Mouse (Mus musculus): ENCODE measurements around the gene Tspan11.

The Tspan11 gene

GRCm38 (mm10) chr6:127887511-127888421, at the start of gene Tspan11:
Gene Tspan11 (plus strand): TSS chr6:127887589.
- no peak for DNase-seq

GRCm38 (mm10) chr6:127837910-127838309, 49.5 kb upstream of the Tspan11 start:
- DNase-seq = no peak

- no peak for DNase-seq
These were observed 47.9 kb upstream of the Tspan11 start for GRCm38 (mm10) chr6:127839538-127839937.

- peak; percentile 42 for DNase-seq
These were observed 47.2 kb upstream of the Tspan11 start for GRCm38 (mm10) chr6:127840171-127840570.

- no peak for DNase-seq
These were observed 46.1 kb upstream of the Tspan11 start for GRCm38 (mm10) chr6:127841326-127841725.

GRCm38 (mm10) chr6:127846521-127846920, 40.9 kb upstream of the Tspan11 start:
- no peak for DNase-seq

- no peak for DNase-seq
These were observed 37.9 kb upstream of the Tspan11 start for GRCm38 (mm10) chr6:127849496-127849895.

GRCm38 (mm10) chr6:127851611-127852010, 35.8 kb upstream of the Tspan11 start:
- no peak for DNase-seq

GRCm38 (mm10) chr6:127853241-127853640, 34.1 kb upstream of the Tspan11 start:
- no peak for DNase-seq

GRCm38 (mm10) chr6:127853771-127854687, 33.4 kb upstream of the Tspan11 start:
- no peak for DNase-seq

- no peak for DNase-seq
These were observed 32.7 kb upstream of the Tspan11 start for GRCm38 (mm10) chr6:127854688-127855013.

GRCm38 (mm10) chr6:127855711-127856295, 31.6 kb upstream of the Tspan11 start:
- DNase-seq = peak; percentile 11

GRCm38 (mm10) chr6:127861951-127862350, 25.4 kb upstream of the Tspan11 start:
- no peak for DNase-seq

GRCm38 (mm10) chr6:127865391-127865790, 22.0 kb upstream of the Tspan11 start:
- no peak for DNase-seq

- DNase-seq = no peak
These were observed 18.8 kb upstream of the Tspan11 start for GRCm38 (mm10) chr6:127868546-127868945.

GRCm38 (mm10) chr6:127869121-127869520, 18.3 kb upstream of the Tspan11 start:
- DNase-seq = no peak

- DNase-seq = no peak
These were observed 16.8 kb upstream of the Tspan11 start for GRCm38 (mm10) chr6:127870345-127871324.

- no peak for DNase-seq
These were observed 16.0 kb upstream of the Tspan11 start for GRCm38 (mm10) chr6:127871436-127871835.

- no peak for DNase-seq
These were observed 14.8 kb upstream of the Tspan11 start for GRCm38 (mm10) chr6:127872581-127872980.

GRCm38 (mm10) chr6:127875883-127876282, 11.5 kb upstream of the Tspan11 start:
- DNase-seq = no peak

GRCm38 (mm10) chr6:127876436-127876835, 11.0 kb upstream of the Tspan11 start:
- no peak for DNase-seq

- no peak for DNase-seq
These were observed 10.4 kb upstream of the Tspan11 start for GRCm38 (mm10) chr6:127877026-127877425.
